Mouse (Mus musculus) macrophage (primary cell): ENCODE results near the gene Arpp19. TPM values are rescaled to one million over a fixed set of nuclear protein-coding genes. Genes with fewer than 3 reads are reported as not detected.

Source experiments
- H3K27ac ChIP-seq: fragments of 350-480 bp; formaldehyde crosslinking; 2 replicates; pipeline ENCODE4 v1.9.0; 2021
- H3K36me3 ChIP-seq: fragments of 350-480 bp; formaldehyde crosslinking; 2 replicates; pipeline ENCODE4 v1.9.0; 2021; ENCODE audit errors: inconsistent target
- H3K4me3 ChIP-seq: fragments of 350-480 bp; formaldehyde crosslinking; 2 replicates; pipeline ENCODE4 v1.9.0; 2021; ENCODE audit errors: inconsistent target
- H3K79me2 ChIP-seq: fragments of 350-480 bp; formaldehyde crosslinking; 2 replicates; pipeline ENCODE4 v1.9.0; 2021; ENCODE audit errors: inconsistent target
- WGBS: methylation state at CpG from one replicate; pipeline ENCODE4 v1.1.7; 2026; ENCODE audit warnings: inconsistent platforms; ENCODE audit not compliant: missing documents; 5-methylcytosine and 5-hydroxymethylcytosine counted together
- polyA plus RNA-seq: library from polyadenylated mRNA; stranded (reverse); fragments of 250-400 nt; gene quantifications from 3 replicates; pipeline ENCODE4 v1.2.4, GENCODE M21; 2018; ENCODE audit warnings: inconsistent platforms
- total RNA-seq, 78 experiments: library from RNA; depleted of rRNA; stranded (reverse); fragments of 250-400 nt; gene quantifications; 1 replicate in 9 of 78; 2 replicates in 24 of 78; 3 replicates in 43 of 78; 4 replicates in 2 of 78; pipeline ENCODE4 v1.2.4; 2018; ENCODE audit warnings: inconsistent platforms in 56 of 78

Gene Arpp19
- 10 to 100 TPM in 23 of 26 experiments, 1 to 10 TPM in 3; 7.2 to 46.6 (median 29.1) TPM for total RNA-seq (2018; cell fraction: chromatin; rRNA removed)
- total RNA-seq (2018; cell fraction: cytosol; rRNA removed), result 10 to 100 TPM; 42.6 to 83.7 (median 54.2) TPM
- total RNA-seq (2018; cell fraction: nucleus; rRNA removed), result 10 to 100 TPM in 24 of 26 experiments, 1 to 10 TPM in 2; 8.5 to 43.3 (median 20.1) TPM
- polyA plus RNA-seq, result 94.3 to 161 TPM (median 114 TPM) in 3 replicates

DNA sequence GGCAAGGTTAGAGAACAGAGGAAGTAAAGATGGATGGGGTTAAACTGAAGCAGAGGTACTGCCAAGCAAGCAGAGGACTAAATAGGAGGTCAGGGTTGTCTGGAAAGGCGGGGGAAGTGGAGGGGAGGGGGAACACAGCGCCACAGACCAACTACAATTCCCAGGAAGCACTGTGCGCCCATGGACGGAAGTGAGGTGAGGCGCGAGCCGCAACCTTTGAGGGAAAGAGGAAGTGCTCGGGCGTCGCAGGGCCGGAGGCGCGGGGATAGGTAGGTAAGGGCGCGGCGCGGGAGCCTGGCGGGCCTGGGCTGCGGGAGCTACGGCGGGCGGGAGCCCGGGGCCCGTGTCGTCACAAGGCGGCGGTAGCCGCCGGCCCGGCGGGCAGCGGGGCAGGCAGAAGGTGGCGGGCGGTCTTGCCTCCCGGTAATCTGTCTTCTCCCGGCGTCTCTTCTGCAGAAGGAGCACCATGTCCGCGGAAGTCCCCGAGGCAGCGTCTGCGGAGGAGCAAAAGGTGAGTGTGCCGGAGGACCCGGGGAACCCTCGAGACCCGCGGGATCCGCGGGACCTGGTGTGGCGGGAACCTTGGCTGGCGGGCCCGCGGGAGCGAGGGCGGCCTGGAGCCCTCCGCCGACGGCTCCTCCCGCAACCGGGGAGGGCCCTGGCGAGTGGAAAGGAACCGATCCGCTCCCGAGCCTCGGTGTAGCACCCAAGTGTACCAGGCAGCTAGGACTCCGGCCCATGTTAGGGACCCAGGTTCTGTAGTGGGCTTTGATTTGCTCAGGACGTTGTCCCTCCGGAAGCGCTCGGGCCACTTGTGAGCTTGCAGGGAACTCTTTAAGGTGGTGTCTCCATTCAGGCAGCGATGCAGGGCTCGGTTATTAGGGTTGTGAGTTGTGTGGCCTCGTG is at the start of gene Arpp19:
TSS of gene Arpp19 (plus strand) at position 164 of the 906 bp plus-strand sequence.
- Histone ChIP-seq H3K27ac (0 out of 2 replicates have a peak within 1 kb of the TSS, but pooled peaks have one; percentile 2), H3K36me3 (no peaks in the 10 kb centered on the region), H3K79me2 (peaks cover 47% of the 10 kb centered on the region), H3K4me3 (peak within 1 kb of the TSS; percentile 74)
- under 1% methylated on average over 71 of the region's 73 CpGs for WGBS

- 93% methylated on average over 7 of the region's 7 CpGs for WGBS
- Histone ChIP-seq H3K79me2 (no peaks in the 10 kb centered on the region; the same call in 1 of the 2 replicates), H3K27ac (peak overlapping the region; percentile 47), H3K4me3 (no peak overlapping the region), H3K36me3 (no peaks in the 10 kb centered on the region)
Measured at GRCm38 (mm10) chr9:74988893-74989460, 48.4 kb upstream of the Arpp19 start.

GRCm38 (mm10) chr9:74989990-74990389 is 47.4 kb upstream of the Arpp19 start:
- Histone ChIP-seq H3K79me2 (no peaks in the 10 kb centered on the region; the same call in 1 of the 2 replicates), H3K27ac (peak overlapping the region; percentile 47), H3K4me3 (no peak overlapping the region), H3K36me3 (no peaks in the 10 kb centered on the region)
- WGBS, result 3% methylated on average over 2 of the region's 2 CpGs

- WGBS, result 90% methylated on average over 10 of the region's 10 CpGs
- no peak overlapping the region for H3K27ac ChIP-seq
- no peaks in the 10 kb centered on the region for H3K36me3 ChIP-seq
- H3K4me3 ChIP-seq, result no peak overlapping the region
- no peaks in the 10 kb centered on the region for H3K79me2 ChIP-seq
Measured at GRCm38 (mm10) chr9:74994611-74995257, 42.7 kb upstream of the Arpp19 start.

GRCm38 (mm10) chr9:74996349-74996748 is 41.1 kb upstream of the Arpp19 start:
- Histone ChIP-seq H3K79me2 (no peaks in the 10 kb centered on the region), H3K27ac (no peak overlapping the region), H3K36me3 (no peaks in the 10 kb centered on the region), H3K4me3 (no peak overlapping the region)
- 40% methylated on average over 2 of the region's 2 CpGs for WGBS

GRCm38 (mm10) chr9:74997976-74998375 is 39.4 kb upstream of the Arpp19 start:
- H3K36me3 ChIP-seq, result no peaks in the 10 kb centered on the region
- H3K4me3 ChIP-seq, result no peak overlapping the region

GRCm38 (mm10) chr9:75001006-75001405 is 36.4 kb upstream of the Arpp19 start:
- Histone ChIP-seq H3K79me2 (no peaks in the 10 kb centered on the region), H3K4me3 (no peak overlapping the region), H3K36me3 (peaks cover 4% of the 10 kb centered on the region), H3K27ac (no peak overlapping the region)
- WGBS, result 92% methylated on average over 6 of the region's 6 CpGs

More at GRCm38 (mm10) chr9:74997976-74998375, 39.4 kb upstream of the Arpp19 start:
- Histone ChIP-seq H3K79me2 (no peaks in the 10 kb centered on the region), H3K27ac (no peak overlapping the region)

GRCm38 (mm10) chr9:75001611-75002204 is 35.7 kb upstream of the Arpp19 start:
- WGBS, result 94% methylated on average over 5 of the region's 5 CpGs
- H3K36me3 ChIP-seq, result peaks cover 10% of the 10 kb centered on the region

GRCm38 (mm10) chr9:75002262-75002661 is 35.2 kb upstream of the Arpp19 start:
- 90% methylated on average over 3 of the region's 3 CpGs for WGBS
- H3K27ac ChIP-seq, result no peak overlapping the region
- H3K79me2 ChIP-seq, result no peaks in the 10 kb centered on the region
- H3K4me3 ChIP-seq, result no peak overlapping the region
- peaks cover 12% of the 10 kb centered on the region for H3K36me3 ChIP-seq

More at GRCm38 (mm10) chr9:75001611-75002204, 35.7 kb upstream of the Arpp19 start:
- no peaks in the 10 kb centered on the region for H3K79me2 ChIP-seq
- H3K4me3 ChIP-seq, result no peak overlapping the region
- H3K27ac ChIP-seq, result no peak overlapping the region

DNA sequence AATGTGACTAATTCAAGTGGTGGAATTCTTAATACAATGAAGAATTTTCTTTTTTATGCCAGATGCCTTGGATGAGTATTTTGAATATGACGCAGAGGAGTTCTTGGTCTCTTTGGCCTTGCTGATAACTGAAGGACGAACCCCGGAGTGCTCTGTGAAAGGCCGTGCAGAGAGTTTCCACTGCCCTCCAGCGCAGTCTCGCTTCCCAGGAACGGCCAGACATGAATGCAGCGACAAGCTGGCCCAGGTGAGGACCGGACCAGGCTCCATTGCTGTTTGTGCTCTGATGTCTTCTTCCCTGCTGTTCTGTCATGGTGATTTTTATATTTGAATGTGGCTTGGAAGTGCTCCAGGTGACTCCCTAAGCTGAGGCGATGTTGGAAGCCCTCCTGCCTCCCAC is 33.2 kb upstream of the Arpp19 start:
- WGBS, result 95% methylated on average over 10 of the region's 10 CpGs
- H3K79me2 ChIP-seq, result no peaks in the 10 kb centered on the region
- no peak overlapping the region for H3K4me3 ChIP-seq
- H3K27ac ChIP-seq, result no peak overlapping the region
- peaks cover 27% of the 10 kb centered on the region for H3K36me3 ChIP-seq

DNA sequence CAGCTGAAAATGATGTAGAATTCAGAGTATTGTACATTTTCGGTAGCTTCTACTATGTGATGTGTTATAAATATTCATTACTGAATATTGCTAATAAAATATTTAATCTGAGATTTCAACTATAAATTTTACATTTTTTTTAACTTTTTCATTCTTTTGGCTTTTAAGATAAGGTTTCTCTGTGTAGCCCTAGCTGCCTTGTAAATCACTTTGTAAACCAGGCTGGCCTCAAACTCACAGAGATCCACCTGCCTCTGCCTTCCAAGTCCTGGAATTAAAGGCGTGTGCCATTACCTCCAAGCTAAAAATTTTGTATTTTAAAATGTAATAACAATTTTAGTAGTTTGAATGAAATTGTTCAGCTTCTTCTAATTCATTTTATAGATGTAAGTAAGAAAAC is 20.8 kb upstream of the Arpp19 start:
- WGBS, result 100% methylated on average over 2 of the region's 2 CpGs
- H3K79me2 ChIP-seq, result no peaks in the 10 kb centered on the region

GRCm38 (mm10) chr9:75019181-75019580 is 18.2 kb upstream of the Arpp19 start:
- no peak overlapping the region for H3K27ac ChIP-seq
- H3K4me3 ChIP-seq, result no peak overlapping the region
- WGBS, result 93% methylated on average over 6 of the region's 6 CpGs
- H3K79me2 ChIP-seq, result no peaks in the 10 kb centered on the region
- peaks cover 41% of the 10 kb centered on the region; the same call in 1 of the 2 replicates for H3K36me3 ChIP-seq

More for the DNA sequence above, 20.8 kb upstream of the Arpp19 start:
- Histone ChIP-seq H3K4me3 (no peak overlapping the region), H3K27ac (no peak overlapping the region), H3K36me3 (peaks cover 44% of the 10 kb centered on the region; the same call in 1 of the 2 replicates)

DNA sequence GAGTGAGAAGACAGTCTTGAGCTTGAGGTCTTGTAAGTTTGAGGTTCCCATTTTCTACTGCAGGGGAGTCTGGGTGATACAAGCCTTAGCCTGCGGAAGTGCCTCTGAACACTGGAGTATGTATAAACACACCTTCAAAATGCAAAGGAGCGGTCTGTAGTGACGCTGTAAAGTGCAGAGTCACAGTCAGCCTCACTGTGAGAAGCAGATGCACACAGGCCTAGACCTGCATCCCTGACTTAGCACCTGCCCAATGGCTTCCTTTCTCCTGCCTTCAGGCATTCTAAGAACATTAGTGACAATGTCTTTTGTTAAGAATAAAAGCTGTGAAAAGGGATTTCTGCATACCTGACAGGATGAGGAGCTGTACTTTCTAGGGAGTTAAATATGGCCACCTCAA is 17.8 kb upstream of the Arpp19 start:
- 100% methylated on average over 3 of the region's 3 CpGs for WGBS
- H3K36me3 ChIP-seq, result peaks cover 45% of the 10 kb centered on the region; the same call in 1 of the 2 replicates
- H3K79me2 ChIP-seq, result no peaks in the 10 kb centered on the region
- no peak overlapping the region for H3K4me3 ChIP-seq
- H3K27ac ChIP-seq, result no peak overlapping the region

- Histone ChIP-seq H3K27ac (no peak overlapping the region), H3K4me3 (no peak overlapping the region), H3K36me3 (peaks cover 46% of the 10 kb centered on the region; the same call in 1 of the 2 replicates), H3K79me2 (no peaks in the 10 kb centered on the region)
- WGBS, result 73% methylated on average over 4 of the region's 4 CpGs
Measured at GRCm38 (mm10) chr9:75020561-75020960, 16.9 kb upstream of the Arpp19 start.
